Mouse (Mus musculus) megakaryocyte-erythroid progenitor cell, adult 5-6 weeks (primary cell): ENCODE data around the gene Socs2. TPM values are rescaled to one million over a fixed set of nuclear protein-coding genes. Genes with fewer than 3 reads are reported as not detected.
A peak's percentile ranks its signal among the peaks of the same experiment; 100 is the strongest.

Experiments
- ATAC-seq: replicated peaks from 2 replicates; pipeline ENCODE4 v1.8.0; 2016; ENCODE audit warnings: mild to moderate bottlenecking, inconsistent platforms; ENCODE audit not compliant: severe bottlenecking, poor library complexity, low FRiP score, low TSS enrichment
- total RNA-seq, 2 experiments: library from RNA; stranded (forward) in 1 of 2; stranded (reverse) in 1 of 2; fragments of 200-1000, 215-1000 nt in 1 of 2; fragments of >200 nt in 1 of 2; fragmentation: Nextera tagmentation in 1 of 2; gene quantifications; 2 replicates each; pipeline ENCODE4 v1.2.3; 2014 to 2017

Gene Socs2
- total RNA-seq, 2 experiments from 2014 or later: 0.61 to 2.4 TPM

DNA sequence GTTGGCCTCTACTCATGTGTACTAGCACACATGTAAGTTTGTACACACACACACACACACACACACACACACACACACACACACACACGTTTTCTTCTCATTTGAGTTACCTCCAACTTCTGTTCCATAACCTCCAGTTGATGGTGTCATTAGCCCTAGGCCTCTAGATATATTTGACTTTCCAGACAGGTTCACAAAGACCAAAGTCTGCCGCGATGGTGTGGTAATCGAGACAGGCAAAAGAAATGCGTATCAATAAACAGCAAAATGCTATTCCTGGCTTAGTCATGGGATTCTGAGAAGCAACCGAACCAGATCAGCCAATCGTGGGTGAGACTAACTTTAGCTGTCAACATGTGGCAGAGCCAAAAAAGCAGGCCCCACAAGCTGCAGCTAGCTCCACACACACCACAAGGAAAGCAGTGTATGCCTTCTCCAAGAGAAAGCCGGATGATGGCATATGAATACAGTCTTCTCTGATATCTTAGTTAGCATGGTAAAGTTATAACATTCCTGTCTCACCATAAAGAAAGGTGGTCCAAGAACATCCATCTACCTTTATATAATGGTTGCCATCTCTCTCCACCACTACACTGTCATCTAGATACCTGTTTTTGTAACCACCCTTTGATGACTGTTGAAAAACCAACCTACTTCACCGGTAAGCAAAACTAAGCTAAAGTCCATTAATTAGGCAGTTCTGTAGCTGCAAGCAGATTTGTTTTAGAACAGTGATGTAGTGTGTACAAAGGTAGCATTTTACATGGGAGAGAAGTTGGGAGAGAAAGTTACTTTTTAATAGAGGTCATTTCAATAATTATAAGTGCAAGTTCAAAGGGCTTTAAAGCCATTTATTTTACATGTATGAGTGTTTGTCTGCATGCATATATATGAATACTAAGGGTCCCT lies 9.5 kb upstream of the Socs2 start:
- no peak for ATAC-seq

GRCm38 (mm10) chr10:95422681-95423080 lies 5.7 kb upstream of the Socs2 start:
- ATAC-seq: no peak

- no peak for ATAC-seq
These were observed 3.3 kb upstream of the Socs2 start for GRCm38 (mm10) chr10:95420284-95420683.

DNA sequence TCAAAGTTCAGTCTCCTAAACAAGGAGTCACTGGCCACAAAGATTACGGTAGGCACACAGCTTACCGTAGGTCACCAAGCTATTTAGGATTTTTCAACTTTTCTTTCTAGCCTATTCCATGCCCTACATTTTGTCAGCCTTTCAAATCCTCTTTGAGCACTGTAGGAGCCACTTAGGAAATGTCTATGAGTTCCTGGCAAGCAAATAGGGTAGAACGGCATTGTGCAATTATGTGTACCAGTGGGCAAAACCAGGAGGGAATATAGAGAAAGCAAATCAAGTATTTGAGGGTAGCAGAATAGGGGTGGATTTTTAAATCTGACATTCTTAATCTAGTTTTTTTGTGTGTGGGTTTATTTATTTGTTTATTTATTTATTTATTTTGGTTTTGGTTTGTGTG lies 2.7 kb upstream of the Socs2 start:
- no peak for ATAC-seq

DNA sequence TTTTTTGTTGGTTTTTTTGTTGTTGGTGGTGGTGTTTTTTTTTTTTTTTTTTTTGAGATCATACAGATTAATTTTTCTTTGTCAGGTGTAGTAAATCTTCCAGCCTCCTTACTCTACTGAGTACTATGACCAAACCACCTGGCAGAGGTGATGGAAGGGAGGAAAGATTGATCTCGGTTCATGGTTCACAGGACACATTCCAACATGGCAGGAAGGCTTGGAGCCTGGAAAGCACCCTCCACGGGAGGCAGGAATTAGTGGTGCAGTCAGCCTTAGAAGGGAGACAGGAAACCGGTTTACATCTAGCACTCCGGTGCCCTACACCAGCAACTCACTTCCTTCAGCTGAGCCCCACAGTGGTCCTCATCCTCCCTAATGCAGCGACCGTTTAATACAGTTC lies 1.7 kb upstream of the Socs2 start:
- ATAC-seq: no peak

- ATAC-seq: peak; percentile 71
These were observed 686 bp upstream of the Socs2 start for GRCm38 (mm10) chr10:95417496-95418236.

GRCm38 (mm10) chr10:95416361-95416684 lies 657 bp downstream of the Socs2 start:
- no peak for ATAC-seq

DNA sequence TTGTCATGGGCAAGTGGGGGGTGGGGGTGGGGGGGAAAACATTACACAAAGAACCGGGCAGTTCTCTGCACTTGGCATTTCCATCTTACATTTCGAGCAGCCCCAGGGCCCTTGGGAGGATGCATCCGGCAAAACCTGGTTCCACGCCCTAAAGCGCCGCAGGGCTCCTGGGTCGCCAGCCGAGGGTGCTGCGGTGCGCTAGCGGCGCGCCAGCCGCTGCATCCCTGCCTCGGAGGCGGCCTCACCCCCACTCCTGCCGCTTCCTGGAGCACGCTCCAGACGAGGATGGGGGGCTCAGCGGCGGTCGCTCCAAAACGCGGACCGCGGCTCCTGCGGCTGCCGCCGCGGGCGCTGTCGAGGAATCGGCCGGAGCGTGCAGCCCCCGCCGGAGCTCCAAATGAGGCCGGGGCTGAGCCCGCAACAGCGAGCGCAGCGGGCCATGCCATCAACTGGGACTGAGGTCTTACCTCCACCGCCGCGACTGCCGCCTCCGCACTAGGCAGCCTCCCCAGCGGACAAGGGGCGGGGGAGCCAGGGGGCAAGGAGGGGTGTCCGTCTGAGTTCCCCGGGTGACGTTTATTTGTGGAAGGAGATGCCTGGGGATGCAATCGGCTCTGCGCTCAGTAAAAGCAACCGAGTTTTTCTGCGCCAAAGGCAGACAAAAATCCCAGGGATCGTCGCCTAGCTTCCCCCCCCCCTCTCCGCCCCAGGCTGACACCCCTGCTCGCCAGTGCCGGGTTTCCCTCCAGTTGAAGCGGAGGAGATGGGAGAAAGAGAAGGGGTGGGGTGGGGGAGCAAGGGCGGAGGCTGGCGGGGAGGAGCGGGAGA lies 1.2 kb downstream of the Socs2 start:
- ATAC-seq: no peak

- ATAC-seq: no peak
These were observed 1.8 kb downstream of the Socs2 start for GRCm38 (mm10) chr10:95415159-95415532.

- ATAC-seq: no peak
These were observed 2.4 kb downstream of the Socs2 start for GRCm38 (mm10) chr10:95414316-95415158.

- no peak for ATAC-seq
These were observed 5.8 kb downstream of the Socs2 start for GRCm38 (mm10) chr10:95411139-95411538.

- ATAC-seq: no peak
These were observed 6.3 kb downstream of the Socs2 start for GRCm38 (mm10) chr10:95410709-95411108.

DNA sequence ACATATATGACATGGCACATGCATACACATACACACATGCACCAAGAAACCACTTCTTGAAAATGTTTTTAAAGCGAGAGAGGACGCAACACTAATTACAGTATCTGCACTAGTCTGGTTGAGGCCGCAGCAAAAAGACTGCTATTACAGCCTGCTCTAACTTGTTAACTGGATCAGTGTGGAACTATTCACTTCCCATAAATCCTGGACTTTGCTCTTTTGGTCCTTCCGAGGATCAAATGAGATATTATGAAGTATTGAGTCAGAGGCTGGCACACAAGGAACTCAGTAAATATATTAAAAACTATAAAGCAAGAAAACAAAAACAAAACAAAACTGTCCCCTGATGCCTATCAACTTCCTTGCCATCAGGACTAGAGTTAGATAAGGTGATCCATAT lies 6.8 kb downstream of the Socs2 start:
- ATAC-seq: no peak

DNA sequence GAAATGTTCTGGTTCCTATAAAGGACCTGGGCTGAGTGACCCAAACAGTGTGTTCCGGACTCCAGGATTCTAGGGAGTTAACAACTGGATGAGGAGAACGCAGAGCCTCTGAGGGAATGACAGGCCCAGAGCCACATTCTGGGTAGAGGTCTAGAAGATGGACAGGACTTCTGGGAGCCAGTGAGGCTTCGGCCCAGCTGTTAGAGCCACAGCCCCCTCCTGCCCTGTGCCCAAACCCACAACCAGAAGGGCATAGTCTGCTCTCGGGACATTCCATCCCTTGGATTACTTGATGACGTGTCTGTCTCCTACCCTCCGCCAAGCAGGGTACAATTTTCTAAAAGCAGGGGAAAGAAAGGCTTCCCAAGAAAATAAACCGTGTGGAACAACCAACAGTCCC lies 7.8 kb downstream of the Socs2 start:
- no peak for ATAC-seq

DNA sequence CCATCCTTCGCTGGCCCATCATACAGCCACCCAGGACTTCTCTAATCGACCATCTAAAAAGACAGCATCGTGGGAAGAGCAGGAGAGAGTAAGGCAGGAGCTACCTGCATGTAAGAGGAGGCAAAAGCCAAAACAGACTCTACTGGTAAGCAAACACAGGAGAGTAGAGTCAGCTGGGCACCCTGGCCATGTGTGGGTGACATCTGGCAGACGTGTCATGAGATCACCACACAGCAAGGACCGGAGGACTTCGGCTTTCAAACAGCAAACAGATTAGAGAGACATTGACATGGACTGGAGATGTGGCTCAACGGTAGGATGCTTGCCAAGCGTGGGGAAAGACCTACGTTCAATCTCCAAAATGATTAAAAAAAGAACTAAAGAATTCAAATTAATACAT lies 8.5 kb downstream of the Socs2 start:
- ATAC-seq: no peak

DNA sequence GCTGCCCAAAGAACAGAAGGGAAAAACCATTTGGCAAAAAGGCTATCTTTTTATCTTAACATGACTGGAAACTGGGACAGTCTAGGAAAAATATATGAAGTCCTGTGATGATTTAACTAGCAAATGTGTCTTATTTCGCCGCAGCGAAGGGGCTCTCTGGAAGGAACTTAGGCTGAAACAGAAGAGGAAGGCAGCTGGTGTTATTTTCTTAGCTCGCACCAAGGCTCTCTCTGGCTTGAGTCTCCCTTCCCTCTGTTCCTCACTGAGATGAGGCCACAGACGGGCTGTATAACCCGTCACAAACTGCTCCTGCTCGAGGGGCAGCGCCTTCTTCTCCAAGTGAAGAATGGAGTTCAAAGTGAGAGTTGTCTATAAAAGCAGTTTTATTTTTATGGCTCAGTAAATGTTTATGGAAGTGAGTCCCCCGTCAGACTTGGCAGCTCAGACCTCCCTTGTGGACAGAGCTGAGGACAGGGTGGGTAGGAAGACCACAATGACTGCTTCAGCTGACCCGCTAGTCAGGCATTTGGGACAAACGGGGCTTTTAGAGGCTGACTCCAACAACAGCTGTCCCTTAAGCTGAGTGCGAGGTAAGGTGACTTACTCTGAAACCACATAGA lies 9.3 kb downstream of the Socs2 start:
- ATAC-seq: no peak

DNA sequence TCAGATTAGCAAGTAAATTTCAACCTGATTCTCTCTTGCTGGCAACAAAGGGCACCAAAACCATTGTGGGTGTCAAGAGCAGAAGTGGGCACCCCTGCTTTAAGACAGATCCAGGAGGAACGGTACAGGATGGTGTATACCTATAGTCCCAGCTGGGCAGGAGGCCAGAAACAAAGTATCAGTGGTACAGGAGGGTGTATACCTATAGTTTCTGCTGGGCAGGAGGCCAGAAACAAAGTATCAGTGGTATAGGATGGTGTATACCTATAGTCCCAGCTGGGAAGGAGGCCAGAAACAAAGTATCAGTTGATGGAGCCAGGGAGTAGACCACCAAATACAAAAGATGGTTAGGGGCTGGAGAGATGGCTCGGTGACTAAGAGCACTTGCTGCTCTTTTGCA lies 12.2 kb downstream of the Socs2 start:
- no peak for ATAC-seq

DNA sequence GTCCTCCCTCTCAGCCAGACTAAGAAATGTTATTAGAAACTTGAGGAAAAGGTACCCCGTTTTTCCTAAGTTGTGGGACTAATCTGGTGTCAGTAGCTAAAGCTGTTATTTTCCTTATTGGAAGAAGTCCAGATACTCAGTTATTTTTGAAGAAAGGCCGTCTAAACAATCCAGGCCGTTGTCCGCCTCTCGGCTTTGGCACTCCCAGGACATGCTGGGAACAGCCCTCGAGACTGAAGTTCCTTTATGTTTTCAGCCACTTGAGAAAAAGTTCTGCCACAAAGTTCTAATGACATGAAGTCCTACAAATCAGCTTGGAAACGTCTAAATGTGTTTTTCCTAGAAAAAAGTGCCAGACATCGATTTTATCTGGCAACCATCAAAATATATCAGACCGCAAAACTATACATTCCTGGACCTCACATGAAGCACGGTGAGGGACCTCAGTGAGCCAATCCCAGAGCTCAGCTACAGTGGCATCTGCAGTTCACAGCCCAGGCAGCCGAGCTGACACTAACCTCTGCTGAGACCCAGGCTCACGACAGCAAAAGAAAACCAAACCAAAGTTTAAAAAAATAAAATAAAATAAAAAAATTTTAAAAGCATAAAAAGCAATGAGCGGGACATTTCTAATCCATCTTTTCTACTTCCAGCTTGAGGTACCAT lies 17.2 kb downstream of the Socs2 start:
- no peak for ATAC-seq
